Mouse (Mus musculus) frontal cortex, postnatal 25 days (tissue): ENCODE results near the gene Sp140.
"Not testable (repeated sequence)": the region's sequence is repeated elsewhere in the genome, so short reads cannot be mapped to it uniquely, and the experiment has no call there.

Experiments
- DNase-seq, 2 experiments: peaks; one replicate each; pipeline ENCODE4 v3.0.0; 2022; ENCODE audit warnings: low spot score in 2 of 2

Sp140 gene

GRCm38 (mm10) chr1:85649881-85650280, 49.7 kb downstream of the Sp140 start, which contains the start of gene Sp100:
Sp100 (plus strand) TSS chr1:85649988.
- not testable (repeated sequence) for DNase-seq

GRCm38 (mm10) chr1:85650524-85650923, 50.3 kb downstream of the Sp140 start:
- not testable (repeated sequence) for DNase-seq

GRCm38 (mm10) chr1:85651770-85652275, 51.6 kb downstream of the Sp140 start:
- not testable (repeated sequence) for DNase-seq

- not testable (repeated sequence) for DNase-seq
Measured at GRCm38 (mm10) chr1:85657211-85657610, 57.0 kb downstream of the Sp140 start.

- DNase-seq, result no peak
Measured at GRCm38 (mm10) chr1:85664266-85664665, 64.1 kb downstream of the Sp140 start.

GRCm38 (mm10) chr1:85680226-85680625, 80.0 kb downstream of the Sp140 start:
- DNase-seq, result no peak

GRCm38 (mm10) chr1:85686666-85687065, 86.5 kb downstream of the Sp140 start:
- DNase-seq, result no peak

- DNase-seq, result no peak
Measured at GRCm38 (mm10) chr1:85687346-85687745, 87.2 kb downstream of the Sp140 start.

- DNase-seq, result no peak
Measured at GRCm38 (mm10) chr1:85690544-85690943, 90.4 kb downstream of the Sp140 start.

GRCm38 (mm10) chr1:85692281-85692680, 92.1 kb downstream of the Sp140 start:
- no peak for DNase-seq

- no peak for DNase-seq
Measured at GRCm38 (mm10) chr1:85693280-85693679, 93.1 kb downstream of the Sp140 start.
